Mouse (Mus musculus) heart, embryonic 13.5 days (tissue): ENCODE measurements at regions not wholly inside any gene's neighbourhood (a gene's known extent, or its start where the extent isn't known, plus 50 kb on each side); places are given as distances from the start of the nearest gene placed in this dataset.

ENCODE experiments used
- ATAC-seq: fragments of 200-750 bp; cut with Nextera tagmentation; 2 replicates; pipeline ENCODE4 v1.8.0; 2017; ENCODE audit warnings: moderate TSS enrichment; ENCODE audit not compliant: insufficient number of reproducible peaks, low FRiP score, low TSS enrichment; ENCODE audit errors: extremely low read depth
- H3K27ac ChIP-seq: fragments of 300-500 bp; sonication (generic); replicated peaks from 2 replicates; pipeline ENCODE4 v1.5.1; 2015; ENCODE audit warnings: moderate library complexity, mild to moderate bottlenecking, inconsistent platforms
- H3K27me3 ChIP-seq: fragments of 300-500 bp; sonication (generic); replicated peaks from 2 replicates; pipeline ENCODE4 v1.6.1; 2015; ENCODE audit warnings: mild to moderate bottlenecking, inconsistent platforms
- H3K36me3 ChIP-seq: fragments of 300-500 bp; sonication (generic); 2 replicates; pipeline ENCODE4 v1.6.1; 2015; ENCODE audit warnings: mild to moderate bottlenecking, inconsistent platforms
- H3K4me1 ChIP-seq: fragments of 300-500 bp; sonication (generic); 2 replicates; pipeline ENCODE4 v1.6.1; 2015; ENCODE audit warnings: inconsistent platforms
- H3K4me2 ChIP-seq: fragments of 300-500 bp; sonication (generic); 2 replicates; pipeline ENCODE4 v1.6.1; 2015; ENCODE audit warnings: inconsistent platforms, mild to moderate bottlenecking, moderate library complexity
- H3K4me3 ChIP-seq: fragments of 300-500 bp; sonication (generic); 2 replicates; pipeline ENCODE4 v1.5.1; 2015; ENCODE audit warnings: moderate library complexity, mild to moderate bottlenecking, inconsistent platforms
- H3K9ac ChIP-seq: fragments of 300-500 bp; sonication (generic); 2 replicates; pipeline ENCODE4 v1.6.1; 2015; ENCODE audit warnings: inconsistent platforms, mild to moderate bottlenecking, moderate library complexity
- H3K9me3 ChIP-seq: fragments of 300-500 bp; sonication (generic); 2 replicates; pipeline ENCODE4 v1.6.1; 2016; ENCODE audit warnings: inconsistent platforms
- WGBS: fragments of 180-500 bp; shearing (Covaris S2); methylation state at CpG from one replicate; pipeline ENCODE4 v1.1.7; 2015; ENCODE audit warnings: mixed read lengths; 5-methylcytosine and 5-hydroxymethylcytosine counted together

- no peak overlapping the region for H3K4me3 ChIP-seq
- no peak overlapping the region for H3K4me2 ChIP-seq
- 67% methylated on average over 10 of the region's 10 CpGs for WGBS
- no peak overlapping the region for H3K27ac ChIP-seq
- peaks cover 13% of the 10 kb centered on the region for H3K4me1 ChIP-seq
- H3K9me3 ChIP-seq, result no peaks in the 10 kb centered on the region
- 0 out of 2 replicates have a peak, but pooled peaks cover 4% of the 10 kb centered on the region for H3K27me3 ChIP-seq
- ATAC-seq, result no peak
- H3K9ac ChIP-seq, result no peak overlapping the region
- no peaks in the 10 kb centered on the region for H3K36me3 ChIP-seq
Observed at GRCm38 (mm10) chr4:32185986-32186385, 52.6 kb upstream of the Bach2 start.

GRCm38 (mm10) chr4:32187154-32187553 is 51.5 kb upstream of the Bach2 start:
- WGBS, result 56% methylated on average over 4 of the region's 4 CpGs
- Histone ChIP-seq H3K4me2 (no peak overlapping the region), H3K9ac (no peak overlapping the region), H3K4me1 (peaks cover 13% of the 10 kb centered on the region), H3K36me3 (no peaks in the 10 kb centered on the region), H3K27me3 (0 out of 2 replicates have a peak, but pooled peaks cover 4% of the 10 kb centered on the region), H3K9me3 (no peaks in the 10 kb centered on the region), H3K4me3 (no peak overlapping the region), H3K27ac (no peak overlapping the region)
- no peak for ATAC-seq

- H3K27ac ChIP-seq, result no peak overlapping the region
- no peaks in the 10 kb centered on the region for H3K9me3 ChIP-seq
- 0 out of 2 replicates have a peak, but pooled peaks cover 4% of the 10 kb centered on the region for H3K27me3 ChIP-seq
- H3K4me1 ChIP-seq, result peaks cover 13% of the 10 kb centered on the region
- 74% methylated on average over 1 of the region's 1 CpGs for WGBS
- H3K36me3 ChIP-seq, result no peaks in the 10 kb centered on the region
- no peak for ATAC-seq
- H3K4me2 ChIP-seq, result no peak overlapping the region
- H3K4me3 ChIP-seq, result no peak overlapping the region
- no peak overlapping the region for H3K9ac ChIP-seq
Observed at GRCm38 (mm10) chr4:32188076-32188475, 50.5 kb upstream of the Bach2 start.

GRCm38 (mm10) chr4:32188752-32189415 is 49.7 kb upstream of the Bach2 start:
- Histone ChIP-seq H3K4me3 (no peak overlapping the region), H3K27ac (no peak overlapping the region), H3K4me1 (peaks cover 13% of the 10 kb centered on the region), H3K27me3 (0 out of 2 replicates have a peak, but pooled peaks cover 4% of the 10 kb centered on the region), H3K9ac (no peak overlapping the region), H3K9me3 (no peaks in the 10 kb centered on the region), H3K36me3 (no peaks in the 10 kb centered on the region), H3K4me2 (no peak overlapping the region)
- ATAC-seq, result no peak
- WGBS, result 40% methylated on average over 8 of the region's 8 CpGs
